Mouse (Mus musculus) liver, embryonic 13.5 days (tissue): ENCODE measurements around the gene Tsc22d2. TPM values are rescaled to one million over a fixed set of nuclear protein-coding genes. Genes with fewer than 3 reads are reported as not detected.
"Not testable (repeated sequence)": the region's sequence is repeated elsewhere in the genome, so short reads cannot be mapped to it uniquely, and the experiment has no call there.

Experiments
- ATAC-seq: fragments of 200-750 bp; cut with Nextera tagmentation; 2 replicates; pipeline ENCODE4 v1.8.0; 2017; ENCODE audit warnings: low read depth, mild to moderate bottlenecking, moderate number of reproducible peaks, moderate library complexity
- DNase-seq: peaks from one replicate; pipeline ENCODE4 v3.0.0; 2022
- H3K27ac ChIP-seq: fragments of 300-500 bp; sonication (generic); 2 replicates; pipeline ENCODE4 v1.5.1; 2015; ENCODE audit warnings: moderate library complexity, mild to moderate bottlenecking, inconsistent platforms
- H3K27me3 ChIP-seq: fragments of 300-500 bp; sonication (generic); 2 replicates; pipeline ENCODE4 v1.6.1; 2015; ENCODE audit warnings: mild to moderate bottlenecking, inconsistent platforms
- H3K36me3 ChIP-seq: fragments of 300-500 bp; sonication (generic); 2 replicates; pipeline ENCODE4 v1.6.1; 2015; ENCODE audit warnings: mild to moderate bottlenecking, inconsistent platforms
- H3K4me1 ChIP-seq: fragments of 300-500 bp; sonication (generic); replicated peaks from 2 replicates; pipeline ENCODE4 v1.6.1; 2015; ENCODE audit warnings: inconsistent platforms
- H3K4me2 ChIP-seq: fragments of 300-500 bp; sonication (generic); 2 replicates; pipeline ENCODE4 v1.6.1; 2015; ENCODE audit warnings: inconsistent platforms, mild to moderate bottlenecking, moderate library complexity
- H3K4me3 ChIP-seq: fragments of 300-500 bp; sonication (generic); replicated peaks from 2 replicates; pipeline ENCODE4 v1.5.1; 2015; ENCODE audit warnings: mild to moderate bottlenecking, inconsistent platforms
- H3K9ac ChIP-seq: fragments of 300-500 bp; sonication (generic); 2 replicates; pipeline ENCODE4 v1.6.1; 2015; ENCODE audit warnings: mild to moderate bottlenecking, inconsistent platforms
- H3K9me3 ChIP-seq: fragments of 300-500 bp; sonication (generic); replicated peaks from 2 replicates; pipeline ENCODE4 v1.6.1; 2016; ENCODE audit warnings: inconsistent platforms
- WGBS: fragments of 180-500 bp; shearing (Covaris S2); methylation state at CpG from one replicate; pipeline ENCODE4 v1.1.7; 2015; ENCODE audit not compliant: insufficient replicate concordance; 5-methylcytosine and 5-hydroxymethylcytosine counted together
- polyA plus RNA-seq: library from polyadenylated mRNA; unstranded; fragments of >200 nt; fragmentation: Nextera tagmentation; extraction: Ambion mirVana; gene quantifications from 2 replicates; pipeline ENCODE4 v1.2.1, GENCODE M21; 2015

The Tsc22d2 gene
- polyA plus RNA-seq, 1 experiment from 2014 or later = 5.0 TPM

- peaks cover 8% of the 10 kb centered on the region; the same call in 1 of the 2 replicates for H3K36me3 ChIP-seq
- H3K27me3 ChIP-seq = no peaks in the 10 kb centered on the region
- WGBS = 96% methylated on average over 2 of the region's 2 CpGs
- H3K4me3 ChIP-seq = no peak overlapping the region
- ATAC-seq = peak; percentile 62; the same call in 1 of the 2 replicates
- H3K27ac ChIP-seq = no peak overlapping the region
- no peak overlapping the region for H3K4me2 ChIP-seq
- H3K9ac ChIP-seq = no peak overlapping the region
- peaks cover 5% of the 10 kb centered on the region for H3K4me1 ChIP-seq
- DNase-seq = peak; percentile 35
- H3K9me3 ChIP-seq = no peaks in the 10 kb centered on the region
Observed at GRCm38 (mm10) chr3:58448230-58448629, 33.7 kb downstream of the Tsc22d2 start.

- Histone ChIP-seq H3K4me1 (peaks cover 11% of the 10 kb centered on the region), H3K9me3 (no peaks in the 10 kb centered on the region), H3K27ac (no peak overlapping the region), H3K4me3 (no peak overlapping the region), H3K36me3 (peaks cover 8% of the 10 kb centered on the region; the same call in 1 of the 2 replicates), H3K4me2 (no peak overlapping the region), H3K9ac (no peak overlapping the region), H3K27me3 (no peaks in the 10 kb centered on the region)
- no peak for DNase-seq
- 90% methylated on average over 3 of the region's 3 CpGs for WGBS
- ATAC-seq = no peak
Observed at GRCm38 (mm10) chr3:58449487-58449886, 35.0 kb downstream of the Tsc22d2 start.

GRCm38 (mm10) chr3:58454414-58455205 lies 40.1 kb downstream of the Tsc22d2 start:
- DNase-seq (peak; percentile 31), ATAC-seq (peak; percentile 87)
- H3K27ac ChIP-seq = peak overlapping the region; percentile 90
- H3K9me3 ChIP-seq = no peaks in the 10 kb centered on the region
- peaks cover 6% of the 10 kb centered on the region for H3K36me3 ChIP-seq
- no peak overlapping the region for H3K4me3 ChIP-seq
- no peaks in the 10 kb centered on the region for H3K27me3 ChIP-seq
- H3K9ac ChIP-seq = no peak overlapping the region
- 23% methylated on average over 4 of the region's 4 CpGs for WGBS
- 0 out of 2 replicates have a peak overlapping the region, but pooled peaks have one; percentile 19 for H3K4me2 ChIP-seq
- peaks cover 33% of the 10 kb centered on the region for H3K4me1 ChIP-seq

DNA sequence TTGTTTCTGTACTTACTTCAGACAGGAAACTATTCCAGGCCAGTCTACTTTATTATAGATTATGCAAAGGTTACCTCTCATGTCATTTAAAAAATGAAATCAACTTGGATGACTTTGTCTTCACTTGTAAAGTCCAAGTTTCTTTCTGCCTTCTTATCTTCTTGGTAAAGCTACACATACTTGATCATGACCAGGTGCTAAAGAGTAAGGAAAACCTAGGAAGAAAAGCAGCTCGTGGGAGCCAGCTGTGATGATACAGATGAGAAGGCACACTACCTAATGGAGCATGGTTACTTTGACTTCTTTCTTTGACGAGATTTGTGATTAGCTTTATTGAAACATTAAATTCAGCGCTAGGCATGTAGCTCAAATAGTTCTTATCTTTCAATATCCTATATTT lies 40.7 kb downstream of the Tsc22d2 start:
- 65% methylated on average over 3 of the region's 3 CpGs for WGBS
- H3K36me3 ChIP-seq = peaks cover 10% of the 10 kb centered on the region
- H3K4me3 ChIP-seq = no peak overlapping the region
- ATAC-seq (peak; percentile 61), DNase-seq (no peak)
- H3K4me1 ChIP-seq = peaks cover 33% of the 10 kb centered on the region
- H3K27me3 ChIP-seq = no peaks in the 10 kb centered on the region
- peak overlapping the region; percentile 79 for H3K27ac ChIP-seq
- no peak overlapping the region for H3K9ac ChIP-seq
- H3K4me2 ChIP-seq = no peak overlapping the region
- no peaks in the 10 kb centered on the region for H3K9me3 ChIP-seq

DNA sequence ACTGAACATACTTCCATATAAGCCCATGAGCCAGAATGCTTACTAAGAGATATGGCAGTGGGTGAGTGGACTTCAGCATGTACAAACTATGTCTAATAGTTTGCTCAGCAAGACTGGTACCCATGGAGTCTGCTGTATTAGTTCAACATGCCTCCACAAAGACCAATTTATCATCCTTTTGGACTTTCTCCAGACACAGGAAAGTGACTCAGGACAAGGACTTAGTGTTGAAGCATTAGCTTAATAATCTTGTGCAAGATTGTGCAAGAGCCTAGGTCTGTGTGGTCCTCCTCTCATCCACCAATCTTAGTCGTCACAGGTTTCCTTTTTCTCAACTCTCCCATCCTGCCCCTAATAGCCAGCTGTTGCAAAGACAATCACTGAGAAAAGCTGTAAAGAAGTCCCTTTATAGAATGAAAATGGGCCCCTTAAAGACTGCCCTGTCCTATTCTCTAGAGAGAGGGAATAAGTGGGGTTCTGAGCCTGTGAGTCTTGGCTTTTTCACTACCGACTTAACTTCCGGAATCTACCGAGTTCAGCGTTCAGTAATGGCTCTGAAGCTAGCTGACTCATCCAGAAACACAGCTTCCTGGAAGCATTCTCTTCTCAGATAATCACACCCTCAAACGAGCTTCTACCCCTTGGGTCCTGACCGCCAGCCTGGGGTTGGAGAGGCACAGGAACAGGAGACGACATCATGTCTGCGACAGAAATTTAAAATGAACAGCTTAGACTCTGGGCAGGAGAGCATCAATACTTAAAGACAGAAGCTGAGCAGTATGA lies 55.3 kb downstream of the Tsc22d2 start:
- no peaks in the 10 kb centered on the region for H3K27me3 ChIP-seq
- no peaks in the 10 kb centered on the region for H3K36me3 ChIP-seq
- peak overlapping the region; percentile 30 for H3K4me3 ChIP-seq
- 21% methylated on average over 9 of the region's 9 CpGs for WGBS
- H3K9me3 ChIP-seq = no peaks in the 10 kb centered on the region
- peak overlapping the region; percentile 63 for H3K27ac ChIP-seq
- DNase-seq (peak; percentile 17), ATAC-seq (peak; percentile 84)
- H3K4me1 ChIP-seq = peaks cover 23% of the 10 kb centered on the region
- H3K4me2 ChIP-seq = peak overlapping the region; percentile 60
- peak overlapping the region; percentile 50 for H3K9ac ChIP-seq

- not testable (repeated sequence) for ATAC-seq, H3K4me3 ChIP-seq, H3K9ac ChIP-seq, DNase-seq, H3K4me2 ChIP-seq, H3K27ac ChIP-seq, H3K36me3 ChIP-seq, H3K27me3 ChIP-seq, H3K9me3 ChIP-seq
- peaks cover 13% of the 10 kb centered on the region for H3K4me1 ChIP-seq
- whole genome bisulfite sequencing = 85% methylated on average over 1 of the region's 1 CpGs
Observed at GRCm38 (mm10) chr3:58475298-58475697, 60.8 kb downstream of the Tsc22d2 start.

DNA sequence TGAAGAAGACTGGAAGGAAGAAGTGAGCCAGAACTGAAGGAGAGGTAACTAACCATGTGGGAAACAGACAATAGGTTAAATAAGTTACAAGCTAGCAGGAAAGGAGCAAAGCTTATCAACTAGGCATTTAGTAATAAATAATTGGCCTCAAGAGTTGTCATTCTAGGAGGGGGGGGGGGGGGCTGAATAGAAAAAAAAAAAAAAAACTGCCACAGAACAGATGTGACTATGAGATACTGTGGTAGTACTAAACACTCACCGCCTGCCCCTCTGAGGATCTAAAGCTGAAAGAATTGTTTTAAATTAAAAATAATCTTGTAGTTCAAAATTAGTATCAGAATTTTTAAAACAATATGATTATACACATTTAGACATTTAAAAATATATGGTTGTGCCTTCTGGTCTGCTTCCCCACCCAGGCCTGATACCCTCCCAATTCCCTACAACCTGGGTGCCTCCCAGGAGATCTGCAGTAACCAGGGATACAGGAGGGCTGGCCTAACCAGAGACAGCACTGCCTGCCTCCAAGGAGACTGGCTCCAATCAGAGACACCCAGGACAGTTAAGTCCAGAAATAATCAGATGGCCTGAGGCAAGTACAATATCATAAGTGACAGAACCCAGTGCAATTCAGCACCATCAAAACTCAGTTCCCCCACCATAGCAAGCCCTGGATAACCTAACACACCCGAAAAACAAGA lies 64.4 kb downstream of the Tsc22d2 start:
- Histone ChIP-seq H3K4me2 (no peak overlapping the region), H3K36me3 (no peaks in the 10 kb centered on the region), H3K27ac (no peak overlapping the region), H3K4me1 (0 out of 2 replicates have a peak, but pooled peaks cover 3% of the 10 kb centered on the region), H3K27me3 (no peaks in the 10 kb centered on the region), H3K9ac (no peak overlapping the region), H3K9me3 (no peaks in the 10 kb centered on the region), H3K4me3 (no peak overlapping the region)
- ATAC-seq (peak; percentile 41; the same call in 1 of the 2 replicates), DNase-seq (no peak)
- 52% methylated on average over 2 of the region's 2 CpGs for WGBS

GRCm38 (mm10) chr3:58485883-58486282 lies 71.4 kb downstream of the Tsc22d2 start:
- DNase-seq = no peak
- 60% methylated on average over 7 of the region's 7 CpGs for WGBS
- Histone ChIP-seq H3K27ac (no peak overlapping the region), H3K4me3 (no peak overlapping the region), H3K9ac (no peak overlapping the region), H3K36me3 (no peaks in the 10 kb centered on the region), H3K27me3 (no peaks in the 10 kb centered on the region), H3K4me1 (no peaks in the 10 kb centered on the region), H3K9me3 (0 out of 2 replicates have a peak, but pooled peaks cover 4% of the 10 kb centered on the region), H3K4me2 (no peak overlapping the region)
- ATAC-seq = no peak

DNA sequence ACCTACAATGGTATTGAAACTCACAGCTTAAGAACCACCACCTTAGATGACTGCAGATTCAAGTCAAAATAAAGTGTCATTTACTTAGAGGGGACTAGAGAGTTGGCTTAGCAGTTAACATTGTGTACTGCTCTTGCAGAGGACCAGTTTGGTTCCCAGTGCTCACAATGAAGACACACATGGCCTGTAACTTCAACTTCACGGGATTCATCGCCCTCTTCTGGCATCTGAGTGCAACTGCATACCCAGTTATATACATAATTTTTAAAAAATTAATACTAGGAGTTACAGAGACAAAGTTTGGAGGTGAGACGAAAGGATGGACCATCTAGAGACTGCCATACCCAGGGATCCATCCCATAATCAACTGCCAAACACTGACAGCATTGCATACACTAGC lies 72.6 kb downstream of the Tsc22d2 start:
- DNase-seq (no peak), ATAC-seq (no peak)
- Histone ChIP-seq H3K4me1 (no peaks in the 10 kb centered on the region), H3K9me3 (0 out of 2 replicates have a peak, but pooled peaks cover 4% of the 10 kb centered on the region), H3K4me3 (no peak overlapping the region), H3K4me2 (no peak overlapping the region), H3K27ac (no peak overlapping the region), H3K27me3 (no peaks in the 10 kb centered on the region), H3K36me3 (no peaks in the 10 kb centered on the region), H3K9ac (no peak overlapping the region)
- WGBS = 60% methylated on average over 3 of the region's 3 CpGs

- H3K36me3 ChIP-seq = no peaks in the 10 kb centered on the region
- H3K4me2 ChIP-seq = no peak overlapping the region
- H3K4me3 ChIP-seq = no peak overlapping the region
- ATAC-seq (no peak), DNase-seq (no peak)
- no peaks in the 10 kb centered on the region for H3K4me1 ChIP-seq
- H3K9me3 ChIP-seq = 0 out of 2 replicates have a peak, but pooled peaks cover 4% of the 10 kb centered on the region
- whole genome bisulfite sequencing = 62% methylated on average over 8 of the region's 8 CpGs
- no peak overlapping the region for H3K27ac ChIP-seq
- H3K27me3 ChIP-seq = no peaks in the 10 kb centered on the region
- H3K9ac ChIP-seq = no peak overlapping the region
Observed at GRCm38 (mm10) chr3:58487999-58488775, 73.7 kb downstream of the Tsc22d2 start.
